Mouse (Mus musculus): ENCODE measurements around the gene Odf2. TPM values are rescaled to one million over a fixed set of nuclear protein-coding genes. Genes with fewer than 3 reads are reported as not detected.

The Odf2 gene
- polyA plus RNA-seq, 1 experiment from 2014 or later: 70.3 TPM

Small RNAs within 50 kb of the gene (microRNA-seq; reads per million reads assigned to microRNA genes)
- gene Mir219a-2 (not detected), gene Mir219b (not detected)

Other genes with a start within 250 kb of the Odf2 start
- not detected in 2 replicates for gene Gm13420, start 137.5 kb upstream of the Odf2 start, polyA plus RNA-seq (2015; fragmentation: Nextera tagmentation; extraction: Ambion mirVana)
- not detected in 2 replicates for gene Gm13547, start 129.9 kb upstream of the Odf2 start, polyA plus RNA-seq (2015; fragmentation: Nextera tagmentation; extraction: Ambion mirVana)
- 33.4 and 34.5 TPM in 2 replicates for gene Coq4, start 101.7 kb upstream of the Odf2 start, polyA plus RNA-seq (2015; fragmentation: Nextera tagmentation; extraction: Ambion mirVana)
- gene Trub2, start 100.7 kb upstream of the Odf2 start, polyA plus RNA-seq (2015; fragmentation: Nextera tagmentation; extraction: Ambion mirVana): 40.0 and 43.0 TPM in 2 replicates
- gene Slc27a4, start 86.6 kb upstream of the Odf2 start, polyA plus RNA-seq (2015; fragmentation: Nextera tagmentation; extraction: Ambion mirVana): 32.6 and 33.4 TPM in 2 replicates
- 23.5 and 26.8 TPM in 2 replicates for gene Urm1, start 69.1 kb upstream of the Odf2 start, polyA plus RNA-seq (2015; fragmentation: Nextera tagmentation; extraction: Ambion mirVana)
- 23.8 and 24.9 TPM in 2 replicates for gene Cercam, start 20.1 kb upstream of the Odf2 start, polyA plus RNA-seq (2015; fragmentation: Nextera tagmentation; extraction: Ambion mirVana)
- gene Gle1, start 46.2 kb downstream of the Odf2 start, polyA plus RNA-seq (2015; fragmentation: Nextera tagmentation; extraction: Ambion mirVana): 75.2 and 82.1 TPM in 2 replicates
- 192 and 203 TPM in 2 replicates for gene Sptan1, start 76.3 kb downstream of the Odf2 start, polyA plus RNA-seq (2015; fragmentation: Nextera tagmentation; extraction: Ambion mirVana)
- 64.2 and 67.0 TPM in 2 replicates for gene Wdr34, start 159.7 kb downstream of the Odf2 start, polyA plus RNA-seq (2015; fragmentation: Nextera tagmentation; extraction: Ambion mirVana)
- 400 TPM in 2 replicates for gene Set, start 168.2 kb downstream of the Odf2 start, polyA plus RNA-seq (2015; fragmentation: Nextera tagmentation; extraction: Ambion mirVana)
- 1.9 and 2.3 TPM in 2 replicates for gene Pkn3, start 188.5 kb downstream of the Odf2 start, polyA plus RNA-seq (2015; fragmentation: Nextera tagmentation; extraction: Ambion mirVana)
- gene Zdhhc12, start 204.4 kb downstream of the Odf2 start, polyA plus RNA-seq (2015; fragmentation: Nextera tagmentation; extraction: Ambion mirVana): 24.2 TPM in 2 replicates
- 14.1 and 15.2 TPM in 2 replicates for gene Zer1, start 235.4 kb downstream of the Odf2 start, polyA plus RNA-seq (2015; fragmentation: Nextera tagmentation; extraction: Ambion mirVana)
- 11.9 and 14.6 TPM in 2 replicates for gene Tbc1d13, start 244.5 kb downstream of the Odf2 start, polyA plus RNA-seq (2015; fragmentation: Nextera tagmentation; extraction: Ambion mirVana)